Mouse (Mus musculus) heart, embryonic 11.5 days (tissue): ENCODE measurements around the gene Tox3. TPM values are rescaled to one million over a fixed set of nuclear protein-coding genes. Genes with fewer than 3 reads are reported as not detected.

Source experiments
- ATAC-seq: fragments of 200-750 bp; cut with Nextera tagmentation; replicated peaks from 2 replicates; pipeline ENCODE4 v1.8.0; 2017; ENCODE audit warnings: moderate library complexity; ENCODE audit not compliant: insufficient number of reproducible peaks, low FRiP score, low TSS enrichment
- H3K27ac ChIP-seq: fragments of 300-500 bp; sonication (generic); 2 replicates; pipeline ENCODE4 v1.5.1; 2014; ENCODE audit warnings: mild to moderate bottlenecking, low read depth, low read length
- H3K27me3 ChIP-seq: fragments of 300-500 bp; sonication (generic); 2 replicates; pipeline ENCODE4 v1.6.1; 2014; ENCODE audit warnings: mild to moderate bottlenecking, low read length, mixed read lengths; ENCODE audit not compliant: control insufficient read depth, insufficient read depth
- H3K36me3 ChIP-seq: fragments of 300-500 bp; sonication (generic); 2 replicates; pipeline ENCODE4 v1.6.1; 2014; ENCODE audit warnings: mild to moderate bottlenecking, low read length, moderate library complexity, mixed read lengths; ENCODE audit not compliant: control insufficient read depth, insufficient read depth
- H3K4me1 ChIP-seq: fragments of 300-500 bp; sonication (generic); 2 replicates; pipeline ENCODE4 v1.6.1; 2014; ENCODE audit warnings: low read length; ENCODE audit not compliant: control insufficient read depth, insufficient read depth
- H3K4me2 ChIP-seq: fragments of 300-500 bp; sonication (generic); 2 replicates; pipeline ENCODE4 v1.6.1; 2014; ENCODE audit warnings: mild to moderate bottlenecking, moderate library complexity
- H3K4me3 ChIP-seq: fragments of 300-500 bp; sonication (generic); 2 replicates; pipeline ENCODE4 v1.5.1; 2014; ENCODE audit warnings: low read depth, low read length
- H3K9ac ChIP-seq: fragments of 300-500 bp; sonication (generic); 2 replicates; pipeline ENCODE4 v1.6.1; 2014; ENCODE audit warnings: mild to moderate bottlenecking, low read depth, low read length, moderate library complexity
- H3K9me3 ChIP-seq: fragments of 300-500 bp; sonication (generic); replicated peaks from 2 replicates; pipeline ENCODE4 v1.6.1; 2016; ENCODE audit warnings: low read length; ENCODE audit not compliant: control insufficient read depth
- WGBS: fragments of 180-500 bp; shearing (Covaris S2); extraction: QIAGEN DNeasy Blood & Tissue Kit; methylation state at CpG from one replicate; pipeline ENCODE4 v1.1.7; 2014; ENCODE audit not compliant: insufficient replicate concordance; 5-methylcytosine and 5-hydroxymethylcytosine counted together
- polyA plus RNA-seq: library from polyadenylated mRNA; unstranded; fragments of >200 nt; fragmentation: Nextera tagmentation; extraction: Ambion mirVana; gene quantifications from 2 replicates; pipeline ENCODE4 v1.2.1, GENCODE M21; 2014

Tox3 gene
- polyA plus RNA-seq, 1 experiment from 2014 or later: 9.9 TPM

- WGBS: 79% methylated on average over 4 of the region's 4 CpGs
- H3K27ac ChIP-seq: no peak overlapping the region
- H3K4me1 ChIP-seq: no peaks in the 10 kb centered on the region
- H3K4me2 ChIP-seq: no peak overlapping the region
- no peak for ATAC-seq
- H3K27me3 ChIP-seq: no peaks in the 10 kb centered on the region
- H3K36me3 ChIP-seq: no peaks in the 10 kb centered on the region
- no peaks in the 10 kb centered on the region for H3K9me3 ChIP-seq
- no peak overlapping the region for H3K9ac ChIP-seq
- H3K4me3 ChIP-seq: no peak overlapping the region
Measured at GRCm38 (mm10) chr8:90241461-90241860, 106.7 kb downstream of the Tox3 start.

- Histone ChIP-seq H3K4me3 (no peak overlapping the region), H3K9ac (no peak overlapping the region), H3K4me2 (no peak overlapping the region), H3K27ac (no peak overlapping the region), H3K27me3 (no peaks in the 10 kb centered on the region), H3K9me3 (no peaks in the 10 kb centered on the region), H3K4me1 (no peaks in the 10 kb centered on the region), H3K36me3 (no peaks in the 10 kb centered on the region)
- 75% methylated on average over 8 of the region's 8 CpGs for WGBS
- ATAC-seq: no peak
Measured at GRCm38 (mm10) chr8:90232501-90232900, 115.6 kb downstream of the Tox3 start.

GRCm38 (mm10) chr8:90224172-90224571 is 124.0 kb downstream of the Tox3 start:
- no peak for ATAC-seq
- Histone ChIP-seq H3K27me3 (no peaks in the 10 kb centered on the region), H3K9ac (no peak overlapping the region), H3K4me3 (no peak overlapping the region), H3K4me2 (no peak overlapping the region), H3K9me3 (no peaks in the 10 kb centered on the region), H3K27ac (no peak overlapping the region), H3K4me1 (no peaks in the 10 kb centered on the region), H3K36me3 (no peaks in the 10 kb centered on the region)
- WGBS: 61% methylated on average over 1 of the region's 1 CpGs

GRCm38 (mm10) chr8:90209105-90210037 is 138.8 kb downstream of the Tox3 start:
- Histone ChIP-seq H3K4me3 (no peak overlapping the region), H3K36me3 (no peaks in the 10 kb centered on the region), H3K27me3 (no peaks in the 10 kb centered on the region), H3K9ac (no peak overlapping the region), H3K4me1 (no peaks in the 10 kb centered on the region), H3K4me2 (no peak overlapping the region), H3K27ac (no peak overlapping the region), H3K9me3 (no peaks in the 10 kb centered on the region)
- whole genome bisulfite sequencing: 75% methylated on average over 14 of the region's 14 CpGs
- ATAC-seq: no peak
